Mouse (Mus musculus) common myeloid progenitor, adult 5-6 weeks (primary cell): ENCODE results near the gene Scamp4. TPM values are rescaled to one million over a fixed set of nuclear protein-coding genes. Genes with fewer than 3 reads are reported as not detected.
"Not testable (repeated sequence)": the region's sequence is repeated elsewhere in the genome, so short reads cannot be mapped to it uniquely, and the experiment has no call there.

Experiments
- ATAC-seq: replicated peaks from 2 replicates; pipeline ENCODE4 v1.8.0; 2016; ENCODE audit warnings: low read depth, mild to moderate bottlenecking, moderate TSS enrichment, inconsistent platforms; ENCODE audit not compliant: poor library complexity, severe bottlenecking
- total RNA-seq: library from RNA; stranded (forward); fragments of 200-1000, 187-1606 nt; gene quantifications from 2 replicates; pipeline ENCODE4 v1.2.3, GENCODE M21; 2017

Scamp4 gene
- total RNA-seq, 1 experiment from 2014 or later, result 13.3 TPM

DNA sequence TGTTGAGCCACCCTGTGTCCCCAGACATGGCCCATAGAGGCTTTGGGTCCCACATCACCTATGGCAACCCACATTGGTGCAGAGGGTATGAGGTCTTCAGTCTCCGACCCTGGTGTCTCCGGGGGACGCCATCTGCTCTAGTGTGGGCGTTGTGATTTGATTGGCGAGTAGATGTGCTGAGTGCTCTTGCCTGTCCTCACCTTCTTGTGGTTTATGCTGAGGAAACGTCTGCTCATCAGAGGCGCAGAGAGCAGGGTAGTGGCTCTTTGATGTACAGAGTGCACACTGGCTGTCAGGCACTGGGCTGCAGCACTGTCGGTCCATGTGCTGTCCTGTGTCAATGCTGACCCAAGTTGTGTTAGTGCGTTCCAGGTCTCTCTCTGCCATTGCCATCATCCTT lies 26.3 kb downstream of the Scamp4 start:
- ATAC-seq, result no peak

DNA sequence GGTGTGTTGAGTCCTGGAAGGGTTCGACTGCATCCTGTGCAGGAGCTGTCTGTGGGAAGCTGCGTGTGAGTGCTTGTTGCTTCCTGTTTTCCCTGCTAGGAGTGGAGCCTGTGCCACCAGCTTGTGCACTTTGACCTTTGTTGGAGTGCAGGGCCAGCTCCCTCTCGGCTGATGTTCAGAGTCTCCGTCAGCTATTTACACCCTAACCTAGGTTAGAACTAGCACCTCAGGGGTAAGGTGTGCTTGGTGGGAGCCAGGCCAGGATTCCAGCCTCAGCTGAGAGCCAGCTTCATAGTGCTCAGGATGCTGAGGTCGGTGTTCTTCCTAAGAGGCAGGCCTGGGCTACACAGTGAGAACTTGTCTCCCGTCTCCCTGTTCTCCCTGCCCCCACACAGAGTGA lies 32.7 kb downstream of the Scamp4 start:
- no peak for ATAC-seq

DNA sequence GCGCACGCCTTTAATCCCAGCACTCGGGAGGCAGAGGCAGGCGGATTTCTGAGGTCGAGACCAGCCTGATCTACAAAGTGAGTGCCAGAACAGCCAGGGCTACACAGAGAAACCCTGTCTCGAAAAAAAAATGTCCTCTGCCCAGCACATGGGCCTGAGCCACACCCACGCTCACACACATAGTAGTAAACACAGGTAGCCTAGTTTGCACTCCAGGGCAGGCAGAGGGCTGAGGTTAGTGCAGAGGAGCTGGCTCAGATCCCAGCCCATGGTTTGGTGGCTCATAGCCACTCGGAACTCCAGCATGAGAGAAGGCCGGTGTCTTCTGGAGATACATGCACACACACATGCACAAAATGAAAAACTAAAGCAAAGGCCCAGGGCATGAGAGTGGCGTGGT lies 44.3 kb downstream of the Scamp4 start:
- ATAC-seq, result no peak

DNA sequence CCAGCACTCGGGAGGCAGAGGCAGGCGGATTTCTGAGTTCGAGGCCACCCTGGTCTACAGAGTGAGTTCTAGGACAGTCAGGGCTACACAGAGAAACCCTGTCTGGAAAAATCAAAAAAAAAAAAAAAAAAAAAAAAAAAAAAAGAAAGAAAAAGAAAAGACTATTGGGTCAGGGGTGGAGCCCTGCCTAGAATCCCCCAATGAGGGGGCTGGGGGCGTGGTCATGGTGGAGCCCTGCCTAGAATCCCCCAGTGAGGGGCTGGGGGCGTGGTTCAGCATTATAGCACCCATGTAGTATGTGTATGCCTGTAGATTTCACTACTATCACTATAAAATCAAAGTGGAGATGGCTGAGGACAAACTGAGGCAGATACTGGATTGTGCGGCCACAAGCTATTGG lies 47.2 kb downstream of the Scamp4 start:
- ATAC-seq, result not testable (repeated sequence)

DNA sequence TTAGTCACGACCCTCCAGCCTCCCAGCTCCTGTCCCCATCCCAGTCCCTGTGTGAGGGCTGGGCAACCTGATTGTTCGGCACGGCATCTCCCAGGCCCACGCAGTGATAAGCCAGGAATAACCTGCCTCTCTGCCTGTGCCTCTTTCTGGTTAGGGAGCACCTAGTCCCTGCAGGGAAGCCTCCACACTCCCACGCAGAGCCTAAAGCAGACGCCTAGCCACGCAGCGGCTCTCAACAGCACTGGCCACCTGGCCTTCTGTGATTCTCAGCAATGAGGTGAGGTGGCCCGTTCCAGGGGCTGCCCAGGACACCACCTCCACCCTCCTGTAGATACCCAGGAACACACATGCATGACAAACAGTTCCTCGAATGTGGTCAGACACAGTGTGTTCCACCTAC lies 47.7 kb downstream of the Scamp4 start:
- ATAC-seq, result no peak

DNA sequence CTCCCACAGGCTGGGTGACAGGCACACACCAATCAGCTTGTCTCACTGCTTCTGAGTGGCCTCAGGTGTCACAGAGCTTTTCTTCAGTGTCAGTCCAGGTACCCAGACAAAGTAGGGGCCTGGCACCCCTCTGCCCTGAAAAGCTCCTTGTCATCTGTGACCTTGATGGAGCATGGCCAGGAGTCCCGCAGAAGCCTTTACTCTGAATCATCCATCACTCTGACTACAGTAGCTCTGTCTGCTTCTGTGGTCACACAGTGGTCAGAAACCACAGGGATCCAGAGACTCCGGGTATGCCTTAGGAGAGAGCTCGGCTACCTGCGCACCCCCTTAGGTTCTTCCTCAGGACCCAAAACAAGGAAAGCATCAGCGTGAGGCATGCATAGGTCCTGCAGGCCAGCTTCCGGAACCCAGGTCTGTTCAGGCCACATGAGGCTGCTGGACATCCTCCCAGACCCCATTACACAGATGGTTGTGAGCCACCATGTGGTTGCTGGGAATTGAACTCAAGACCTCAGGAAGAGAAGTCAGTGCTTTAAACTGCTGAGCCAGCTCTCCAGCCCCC lies 50.6 kb downstream of the Scamp4 start:
- ATAC-seq, result no peak

DNA sequence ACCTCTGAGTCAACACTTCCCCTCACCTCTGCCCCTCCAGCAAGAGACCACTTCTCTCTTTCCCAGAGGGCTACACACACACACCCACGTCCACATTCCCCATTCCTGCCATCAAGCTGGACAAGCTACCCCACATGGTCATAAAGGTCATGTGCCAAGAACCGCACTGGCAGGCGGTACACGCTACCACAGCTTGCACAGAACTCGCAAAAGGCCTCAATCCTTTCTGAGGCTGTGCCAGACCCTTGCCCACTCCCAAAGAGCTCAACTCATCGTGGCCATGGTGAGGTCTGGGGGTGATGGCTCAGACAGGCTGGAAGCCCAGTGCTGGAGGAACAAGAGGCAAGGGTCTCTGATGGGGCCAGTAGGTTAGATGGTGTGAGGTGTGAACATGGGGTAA lies 52.2 kb downstream of the Scamp4 start:
- no peak for ATAC-seq

DNA sequence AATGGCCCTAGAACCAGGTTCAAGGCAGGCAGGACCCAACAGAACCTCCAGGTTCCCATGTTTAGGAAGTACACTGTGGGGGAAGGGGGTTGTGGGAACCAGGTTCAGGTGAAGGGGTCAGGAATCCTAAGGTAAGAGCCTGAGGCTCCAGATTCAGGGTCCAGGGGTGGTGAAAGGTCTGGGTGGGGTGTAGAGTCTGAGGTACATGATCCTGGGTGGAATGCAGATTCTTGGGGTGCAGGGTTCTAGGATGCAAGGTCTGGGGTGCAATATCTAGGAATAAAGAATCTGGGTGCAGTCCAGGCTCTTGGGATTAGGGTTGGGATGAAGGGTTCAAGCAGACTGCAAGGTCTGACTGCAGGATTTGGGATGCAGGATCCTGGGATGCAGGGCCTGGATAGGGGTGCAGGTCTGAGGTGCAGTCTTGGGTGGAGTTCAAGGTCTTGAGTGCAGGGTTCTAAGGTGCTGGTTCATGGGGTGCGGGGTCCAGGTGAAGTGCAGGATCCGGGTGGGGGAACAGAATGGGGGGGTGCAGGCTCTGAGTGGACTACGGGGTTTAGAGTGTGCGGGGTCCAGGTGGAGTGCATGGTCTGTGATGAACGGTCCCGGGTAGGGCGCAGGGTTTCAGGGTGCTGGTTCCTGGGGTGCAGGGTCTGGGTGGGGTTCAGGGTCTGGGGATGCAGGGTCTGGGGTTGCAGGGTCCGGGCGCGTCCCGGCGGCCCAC lies 52.9 kb downstream of the Scamp4 start:
- no peak for ATAC-seq

DNA sequence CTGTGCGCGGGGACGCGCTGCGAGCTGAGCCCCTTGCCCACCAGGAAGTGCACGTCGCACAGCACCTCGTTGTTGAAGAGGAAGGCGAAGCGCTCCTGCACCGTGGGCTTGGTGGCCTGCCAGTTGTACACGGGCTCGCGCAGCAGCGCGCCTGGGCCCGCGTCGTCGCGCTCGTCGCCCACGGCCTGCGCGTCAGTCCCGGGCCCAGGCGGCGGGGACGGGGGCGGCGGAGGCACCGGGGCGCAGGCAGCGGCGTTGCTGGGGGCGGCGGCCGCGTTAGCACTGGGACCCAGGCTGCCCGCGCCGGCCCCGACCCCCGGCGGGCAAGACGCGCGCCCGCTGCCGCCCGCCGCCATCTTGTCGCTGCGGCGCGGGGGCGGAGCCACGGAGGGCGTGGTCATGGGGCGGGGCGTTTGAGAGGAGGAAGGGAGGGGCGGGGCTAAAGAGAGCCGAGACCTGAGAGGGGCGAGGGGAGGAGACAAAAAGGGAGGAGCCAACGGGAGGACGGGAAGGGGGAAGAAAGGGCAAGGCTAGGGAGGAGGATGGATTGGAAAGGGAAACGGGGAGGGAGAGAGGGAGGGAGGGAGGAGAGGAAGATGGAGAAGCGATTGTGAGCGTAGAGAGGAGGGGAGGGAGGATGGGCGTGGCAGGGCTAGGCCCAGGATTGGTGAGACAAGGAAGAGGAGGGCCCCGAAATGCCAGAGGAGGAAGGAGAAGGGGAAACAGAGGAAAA lies 53.6 kb downstream of the Scamp4 start:
- ATAC-seq, result peak; percentile 77

DNA sequence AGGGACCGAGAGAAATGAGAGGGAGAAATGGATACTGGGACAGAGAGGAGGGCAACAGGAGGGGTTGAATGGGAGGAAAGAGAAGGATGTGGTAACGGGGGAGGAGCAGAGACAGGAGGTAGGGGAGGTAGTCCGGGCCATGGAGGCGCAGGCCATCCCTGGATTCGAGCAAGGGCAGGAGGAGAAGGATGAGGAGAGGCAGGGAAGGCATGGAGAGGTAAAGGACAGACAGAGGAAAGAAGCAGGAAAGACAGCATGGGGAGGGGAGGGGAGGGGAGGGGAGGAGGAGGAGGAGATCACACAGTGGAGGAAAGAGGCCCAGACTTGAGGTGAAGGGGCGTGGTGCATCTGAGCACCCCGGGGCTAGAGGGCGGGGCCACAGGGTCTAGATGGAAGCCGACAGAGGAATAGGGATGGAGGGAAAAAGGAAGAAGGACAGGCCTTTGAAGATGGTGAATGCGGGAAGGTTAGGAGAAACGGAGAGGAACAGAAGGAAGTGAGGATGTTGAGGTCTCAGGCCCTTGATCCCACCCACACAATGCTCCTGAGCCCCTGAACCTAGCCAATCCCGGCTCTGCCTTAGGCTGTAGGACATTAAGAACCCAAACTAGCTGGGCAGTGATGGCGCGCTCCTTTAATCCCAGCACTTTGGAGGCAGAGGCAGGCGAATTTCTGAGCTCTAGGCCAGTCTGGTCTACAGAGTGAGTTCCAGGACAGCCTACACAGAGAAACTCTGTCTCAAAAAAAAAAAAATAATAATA lies 54.4 kb downstream of the Scamp4 start, which contains the start of gene Btbd2:
TSS of gene Btbd2 (minus strand) at position 209 of the 761 bp plus-strand sequence.
- ATAC-seq, result no peak

DNA sequence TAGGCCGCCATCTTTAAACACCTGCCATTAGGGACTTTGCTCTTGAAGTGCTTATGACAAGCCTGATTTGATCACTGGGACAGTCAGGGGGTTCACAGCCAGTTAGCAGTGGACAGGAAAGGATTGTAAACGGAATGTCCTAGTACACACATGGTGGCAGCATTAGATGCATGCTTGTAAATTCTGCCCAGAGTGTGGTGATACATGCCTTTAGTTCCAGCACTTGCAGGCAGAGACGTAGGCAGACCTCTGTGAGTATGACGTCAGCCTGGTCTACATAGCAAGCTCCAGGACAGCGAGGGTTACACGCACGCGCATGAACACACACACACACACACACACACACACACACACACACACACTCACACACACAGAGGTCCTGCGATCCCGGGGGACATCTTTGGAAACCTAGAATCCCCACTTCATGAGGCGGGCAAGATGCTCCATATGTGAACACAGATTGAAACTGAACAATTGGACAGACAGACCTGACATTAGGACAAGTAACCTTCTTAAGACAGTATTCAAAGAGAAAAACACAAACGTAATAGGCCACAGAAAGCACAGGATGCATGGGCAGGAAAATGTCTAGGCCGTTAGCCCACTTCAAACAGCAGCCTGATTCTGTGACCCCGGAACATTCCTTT lies 55.6 kb downstream of the Scamp4 start:
- ATAC-seq, result no peak

DNA sequence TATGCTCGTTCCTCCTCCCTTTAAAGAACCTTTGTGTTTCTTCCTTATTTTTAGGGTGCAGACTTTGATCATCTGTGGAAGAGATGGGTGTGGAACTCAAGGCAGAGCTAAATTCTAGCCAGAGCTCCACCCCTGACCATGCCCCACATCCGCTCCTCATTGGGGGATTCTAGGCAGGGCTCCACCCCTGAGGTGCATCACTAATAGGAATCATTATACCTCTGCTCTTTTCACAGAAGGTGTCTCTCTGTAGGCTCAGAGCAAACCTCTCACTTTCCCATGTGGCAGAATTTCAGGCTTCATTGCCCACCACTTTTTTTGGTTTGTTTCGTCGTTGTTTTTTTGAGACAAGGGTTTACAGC lies 56.1 kb downstream of the Scamp4 start:
- ATAC-seq, result peak; percentile 60

DNA sequence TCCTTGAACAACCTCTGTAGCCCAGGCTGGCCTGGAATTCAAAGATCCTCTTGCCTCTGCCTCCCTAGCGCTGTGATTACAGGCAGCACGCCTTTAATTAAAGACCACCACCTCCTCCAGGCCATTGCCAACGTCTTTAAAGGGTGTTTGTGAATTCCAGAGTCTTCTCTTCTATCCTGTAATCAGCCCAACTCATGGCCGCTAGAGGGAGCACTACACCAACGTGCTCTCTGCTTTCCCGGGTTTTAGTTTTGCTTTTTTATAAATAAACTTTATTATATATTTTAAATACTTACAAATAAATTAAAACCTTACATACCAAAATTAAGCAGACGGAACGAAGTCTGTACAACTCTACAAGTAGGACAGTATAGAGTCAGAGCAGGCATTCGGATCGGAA lies 56.5 kb downstream of the Scamp4 start:
- 0 out of 2 replicates have a peak, but pooled peaks have one; percentile 27 for ATAC-seq

DNA sequence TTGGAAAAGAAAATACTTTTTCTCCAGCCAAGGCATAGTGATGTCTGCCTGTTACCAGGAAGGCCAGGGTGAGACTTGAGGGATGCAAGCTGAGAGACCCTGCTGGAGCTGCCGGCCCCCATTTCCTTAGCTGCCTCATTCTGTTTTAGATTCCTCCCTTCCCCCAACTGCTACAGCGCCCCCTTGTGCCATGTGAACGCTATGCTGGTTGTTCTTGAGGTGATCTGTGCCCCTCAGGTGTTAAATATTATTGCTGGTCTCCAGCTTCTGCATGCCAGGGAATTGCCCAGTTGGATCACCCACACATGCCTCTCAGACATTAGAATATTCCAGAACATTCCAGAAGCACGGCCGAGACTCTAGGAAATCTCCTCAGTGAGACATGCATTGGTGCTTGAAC lies 58.5 kb downstream of the Scamp4 start:
- no peak for ATAC-seq

DNA sequence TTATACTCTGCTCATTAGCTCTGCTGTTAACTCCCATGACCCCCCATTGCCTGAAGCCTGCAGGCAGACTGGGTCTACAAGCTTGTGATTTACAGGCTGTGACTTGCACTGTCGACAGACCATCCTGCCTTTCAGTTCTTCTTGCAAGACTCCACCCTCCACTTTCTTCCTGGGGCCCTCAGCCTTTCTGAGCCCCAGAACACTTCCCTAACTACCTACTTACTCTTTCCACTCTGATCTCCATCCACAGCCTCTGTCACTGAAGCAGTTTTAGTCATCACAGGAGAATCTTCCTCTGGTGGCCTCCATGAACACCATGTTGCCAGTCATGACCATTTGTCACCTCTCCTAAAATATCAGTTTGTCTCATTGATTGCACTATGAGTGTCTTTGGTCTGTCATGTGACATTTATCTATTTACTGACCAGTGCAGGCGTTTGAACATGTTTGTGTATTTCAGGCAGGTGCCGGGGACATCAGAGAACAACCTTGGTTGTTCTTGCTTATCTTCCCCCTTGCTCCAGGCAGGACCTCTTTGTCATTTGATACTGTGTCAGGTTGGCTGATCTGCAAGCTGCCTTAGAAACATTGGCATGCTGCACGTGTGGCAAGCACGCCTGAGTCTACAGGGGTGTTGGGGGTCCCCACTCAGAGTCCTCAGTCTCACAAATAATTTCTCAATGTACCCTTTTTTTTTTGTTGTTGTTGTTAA lies 61.0 kb downstream of the Scamp4 start:
- no peak for ATAC-seq

DNA sequence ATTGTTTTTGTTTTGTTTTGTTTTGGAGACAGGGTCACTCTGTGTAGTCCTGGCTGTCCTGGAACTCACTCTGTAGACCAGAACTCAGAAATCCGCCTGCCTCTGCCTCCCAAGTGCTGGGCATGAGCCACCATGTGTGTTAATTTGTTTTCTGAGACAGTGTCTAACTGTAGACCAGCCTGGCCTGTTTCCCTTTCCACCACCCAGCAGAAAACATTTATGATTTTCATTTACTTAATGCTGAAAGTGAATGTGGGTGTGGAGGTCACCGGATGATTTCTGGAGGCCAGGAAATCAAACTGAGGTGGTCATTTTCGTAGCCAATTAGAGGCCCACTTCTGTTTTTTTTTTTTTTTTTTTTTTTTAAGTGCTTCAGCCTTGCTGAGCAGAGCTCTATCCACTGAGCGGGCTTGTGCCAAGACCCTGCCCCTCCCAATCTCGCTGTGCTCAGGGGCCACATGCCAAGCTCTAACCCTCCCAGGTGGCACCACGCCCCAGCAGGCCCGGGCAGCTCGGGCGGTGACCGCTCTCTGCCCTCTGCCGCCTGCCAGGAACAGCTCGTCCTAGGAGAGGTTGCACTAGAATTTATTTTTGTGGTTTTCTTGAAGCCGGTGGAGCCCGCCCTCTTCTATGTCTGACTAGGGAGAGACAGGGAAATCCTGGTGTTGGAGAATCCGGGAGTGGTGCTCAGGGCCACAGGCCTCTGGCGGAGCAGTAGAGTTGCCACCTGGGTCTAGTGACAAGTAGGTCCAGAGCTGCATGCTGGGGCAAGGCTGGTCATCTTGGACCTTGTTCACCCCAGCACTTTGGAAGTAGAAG lies 61.7 kb downstream of the Scamp4 start:
- ATAC-seq, result peak; percentile 53

DNA sequence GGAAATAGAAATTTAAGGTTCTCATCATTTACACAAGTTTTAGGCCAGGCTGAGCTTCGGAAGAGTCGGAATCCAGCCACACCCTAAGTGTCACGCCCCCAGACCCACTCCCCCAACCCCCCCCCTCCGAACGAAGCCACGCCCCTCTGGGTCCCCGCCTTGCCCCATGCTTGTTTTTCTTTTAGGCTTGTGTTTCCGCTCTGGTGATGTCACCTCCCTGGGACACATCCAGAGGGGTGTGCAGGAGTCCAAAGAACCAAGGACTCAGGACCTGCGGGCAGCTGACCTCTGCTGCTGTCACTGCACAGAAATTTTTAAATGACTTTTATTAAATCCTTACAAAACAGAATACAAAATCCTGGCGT lies 62.3 kb downstream of the Scamp4 start:
- no peak for ATAC-seq
